Mouse (Mus musculus): ENCODE results near the gene Hsd11b2. TPM values are rescaled to one million over a fixed set of nuclear protein-coding genes. Genes with fewer than 3 reads are reported as not detected.

Hsd11b2 gene
- polyA plus RNA-seq, 1 experiment from 2014 or later: 16.9 TPM

DNA sequence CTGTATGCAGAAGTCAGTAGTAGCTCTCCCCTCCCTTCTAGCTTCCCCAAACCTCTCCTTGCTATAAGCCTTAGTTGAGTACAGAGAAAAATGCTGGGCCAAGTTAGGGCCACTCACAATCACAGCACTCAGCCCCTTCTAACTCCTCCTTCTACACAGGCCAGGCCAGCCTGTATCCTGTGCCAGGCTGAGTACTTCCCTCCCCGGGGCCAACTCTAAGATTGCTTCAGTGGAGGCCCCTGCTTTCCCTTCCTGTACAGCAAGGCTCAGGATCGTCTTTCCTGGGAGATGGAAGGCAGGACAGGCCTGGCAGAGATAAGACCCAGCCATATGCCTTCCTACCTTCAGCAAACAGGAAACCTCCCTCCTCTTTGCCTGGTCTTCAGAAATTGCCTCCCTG lies 14.9 kb downstream of the Hsd11b2 start:
- H3K27ac ChIP-seq: 0 out of 2 replicates have a peak overlapping the region, but pooled peaks have one; percentile 27
- no peaks in the 10 kb centered on the region for H3K9me3 ChIP-seq
- H3K9ac ChIP-seq (replicated peaks): no peak overlapping the region; the same call in 1 of the 2 replicates
- peaks cover 63% of the 10 kb centered on the region for H3K36me3 ChIP-seq
- no peaks in the 10 kb centered on the region for H3K27me3 ChIP-seq
- no peak overlapping the region for H3K4me3 ChIP-seq (replicated peaks)
- ATAC-seq: peak; percentile 51; the same call in 1 of the 2 replicates
- H3K4me2 ChIP-seq (replicated peaks): no peak overlapping the region
- 36% methylated on average over 2 of the region's 2 CpGs for WGBS
- H3K4me1 ChIP-seq (replicated peaks): peaks cover 17% of the 10 kb centered on the region

DNA sequence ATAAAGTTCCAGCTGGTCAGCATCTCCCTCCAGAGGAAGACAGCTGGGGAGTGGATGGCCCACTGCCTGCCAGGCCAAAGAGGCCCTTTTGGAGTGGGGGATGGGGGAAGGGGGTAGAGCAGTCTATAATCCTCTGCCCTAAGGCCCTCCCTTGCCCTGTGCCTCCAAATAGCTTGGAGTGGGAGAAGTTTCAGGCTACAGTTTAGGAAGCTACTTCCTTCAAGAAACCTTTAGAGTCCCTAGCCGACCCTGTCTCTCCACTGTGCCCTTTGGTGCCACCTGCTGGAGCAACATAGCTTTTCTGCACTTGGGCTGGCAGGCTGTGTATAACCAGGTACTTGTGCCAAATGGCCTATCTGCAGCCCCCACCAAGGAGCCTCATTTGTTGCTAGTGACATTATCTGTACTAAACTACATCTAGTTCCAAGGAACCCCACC lies 15.4 kb downstream of the Hsd11b2 start:
- Histone ChIP-seq H3K9me3 (no peaks in the 10 kb centered on the region), H3K27ac (no peak overlapping the region), H3K4me1 (replicated peaks) (peaks cover 17% of the 10 kb centered on the region), H3K4me3 (replicated peaks) (no peak overlapping the region), H3K27me3 (no peaks in the 10 kb centered on the region), H3K4me2 (replicated peaks) (no peak overlapping the region), H3K9ac (replicated peaks) (no peak overlapping the region; the same call in 1 of the 2 replicates), H3K36me3 (peaks cover 63% of the 10 kb centered on the region)
- peak; percentile 71 for ATAC-seq
- 0% methylated on average over 1 of the region's 1 CpGs for WGBS

DNA sequence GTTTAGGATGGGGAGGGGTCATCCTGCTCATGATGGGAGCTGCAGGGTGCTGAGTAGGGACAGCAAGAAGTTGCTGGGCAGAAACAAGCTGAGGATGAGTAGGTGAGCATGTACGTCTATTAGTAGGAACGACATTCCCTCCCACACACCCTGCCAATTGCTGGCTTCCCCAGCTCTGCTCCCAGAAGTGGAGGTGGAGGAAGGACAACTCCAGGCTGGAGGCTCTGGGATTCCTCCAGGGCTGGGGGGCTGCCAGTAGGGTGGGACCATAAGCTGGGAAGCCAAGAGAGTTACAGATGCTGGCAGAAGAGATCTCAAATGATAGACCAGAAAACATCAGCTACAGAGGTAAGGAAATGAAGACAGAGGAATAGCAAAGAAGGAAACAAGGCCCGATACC lies 18.0 kb downstream of the Hsd11b2 start:
- ATAC-seq: no peak
- no peak overlapping the region for H3K27ac ChIP-seq
- no peaks in the 10 kb centered on the region for H3K27me3 ChIP-seq
- no peaks in the 10 kb centered on the region for H3K9me3 ChIP-seq
- no peak overlapping the region for H3K9ac ChIP-seq (replicated peaks)
- no peak overlapping the region for H3K4me2 ChIP-seq (replicated peaks)
- H3K4me3 ChIP-seq (replicated peaks): no peak overlapping the region
- WGBS: 94% methylated on average over 3 of the region's 3 CpGs
- H3K4me1 ChIP-seq (replicated peaks): peaks cover 8% of the 10 kb centered on the region
- H3K36me3 ChIP-seq: peaks cover 56% of the 10 kb centered on the region

DNA sequence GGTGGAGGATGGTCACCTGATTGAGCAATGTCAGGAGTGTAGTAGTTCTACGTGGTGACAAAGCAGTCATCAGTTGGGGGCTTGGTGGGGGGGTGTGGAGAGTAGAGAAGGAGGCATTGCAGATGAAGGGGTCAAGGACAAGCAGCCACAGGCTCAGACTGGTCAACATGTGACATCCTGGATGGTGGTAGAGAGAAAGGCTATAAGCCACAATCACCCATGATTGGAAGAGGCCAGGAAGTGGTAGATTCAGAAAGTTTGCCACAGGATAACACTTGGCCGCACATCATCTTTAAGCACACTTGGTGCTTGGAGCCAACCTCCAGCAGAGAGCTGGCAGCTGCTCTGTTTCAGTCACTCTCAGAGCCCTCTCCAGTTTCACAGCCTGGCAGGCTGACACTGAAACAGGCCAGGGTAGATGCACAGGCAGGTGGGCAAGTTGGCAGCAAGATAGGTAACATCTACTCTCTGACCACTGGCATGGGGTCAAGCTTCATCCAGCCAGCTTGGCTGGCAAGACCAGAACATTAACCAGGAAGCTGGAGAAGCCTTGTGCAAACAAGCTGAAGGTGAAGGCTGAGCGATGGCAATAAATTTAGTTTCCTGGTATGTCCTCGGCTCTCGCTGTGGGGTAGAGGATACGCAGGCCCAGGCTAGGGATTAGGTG lies 18.6 kb downstream of the Hsd11b2 start:
- peaks cover 62% of the 10 kb centered on the region for H3K36me3 ChIP-seq
- 94% methylated on average over 6 of the region's 6 CpGs for WGBS
- no peaks in the 10 kb centered on the region for H3K27me3 ChIP-seq
- no peak for ATAC-seq
- no peaks in the 10 kb centered on the region for H3K9me3 ChIP-seq
- no peak overlapping the region for H3K27ac ChIP-seq
- H3K4me2 ChIP-seq (replicated peaks): no peak overlapping the region
- H3K9ac ChIP-seq (replicated peaks): no peak overlapping the region
- H3K4me1 ChIP-seq (replicated peaks): peaks cover 8% of the 10 kb centered on the region
- H3K4me3 ChIP-seq (replicated peaks): no peak overlapping the region

DNA sequence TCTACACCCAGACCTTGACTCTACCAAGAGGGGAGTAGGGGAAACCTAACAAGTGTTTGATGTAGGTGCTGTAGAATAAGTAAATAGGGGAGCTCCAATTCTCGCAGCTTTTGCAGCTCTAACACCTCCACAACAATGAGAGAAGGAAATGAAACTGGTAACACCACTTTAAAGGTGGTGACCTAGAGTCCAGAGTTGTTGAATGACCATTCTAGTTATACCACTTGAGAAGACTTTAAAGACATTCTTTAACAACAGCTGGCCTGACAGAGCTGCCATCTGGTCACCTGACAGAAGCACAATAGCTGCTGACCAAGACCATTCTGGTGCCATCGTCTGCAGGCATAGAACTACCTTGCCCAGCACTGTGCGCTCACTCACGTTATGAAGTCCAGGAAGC lies 20.4 kb downstream of the Hsd11b2 start:
- no peaks in the 10 kb centered on the region for H3K9me3 ChIP-seq
- 90% methylated on average over 4 of the region's 4 CpGs for WGBS
- no peak overlapping the region for H3K9ac ChIP-seq (replicated peaks)
- H3K27me3 ChIP-seq: no peaks in the 10 kb centered on the region
- no peak overlapping the region for H3K4me2 ChIP-seq (replicated peaks)
- H3K4me1 ChIP-seq (replicated peaks): 0 out of 2 replicates have a peak, but pooled peaks cover under 1% of the 10 kb centered on the region
- ATAC-seq: no peak
- no peak overlapping the region for H3K4me3 ChIP-seq (replicated peaks)
- peaks cover 62% of the 10 kb centered on the region for H3K36me3 ChIP-seq
- no peak overlapping the region for H3K27ac ChIP-seq

DNA sequence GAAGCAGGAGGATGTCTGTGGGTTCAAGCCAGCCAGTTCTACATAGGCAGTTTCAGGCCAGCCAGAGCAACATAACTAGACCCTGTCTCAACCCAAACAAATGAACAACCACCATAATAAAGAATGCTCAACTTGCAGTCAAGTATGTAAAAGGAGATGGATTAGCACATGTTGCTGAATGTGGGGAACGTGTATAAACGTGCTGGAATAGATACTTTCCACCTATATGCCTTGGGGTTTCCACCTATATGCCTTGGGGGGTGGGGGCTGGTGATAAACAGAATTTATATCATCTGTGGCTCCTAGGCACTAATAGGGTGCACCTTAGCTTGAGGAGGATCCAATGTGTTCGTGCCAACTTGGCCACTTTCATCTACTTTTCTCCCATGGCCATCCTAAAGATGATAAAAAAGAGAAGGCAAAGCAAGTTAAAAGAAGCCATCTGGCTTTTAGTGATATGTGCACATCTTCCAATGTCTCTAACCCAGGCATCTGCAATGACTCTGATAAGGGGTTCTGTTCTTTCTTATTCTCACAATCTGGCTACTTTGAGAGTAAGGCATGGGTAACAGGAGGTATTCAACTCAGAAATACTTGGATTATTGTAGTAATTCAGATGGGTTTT lies 23.6 kb downstream of the Hsd11b2 start:
- Histone ChIP-seq H3K9me3 (no peaks in the 10 kb centered on the region), H3K9ac (replicated peaks) (no peak overlapping the region), H3K4me3 (replicated peaks) (no peak overlapping the region), H3K27ac (no peak overlapping the region), H3K36me3 (peaks cover 37% of the 10 kb centered on the region), H3K4me1 (replicated peaks) (peaks cover 16% of the 10 kb centered on the region; the same call in 1 of the 2 replicates), H3K27me3 (no peaks in the 10 kb centered on the region), H3K4me2 (replicated peaks) (no peak overlapping the region)
- no peak for ATAC-seq
- 86% methylated on average over 3 of the region's 3 CpGs for WGBS

DNA sequence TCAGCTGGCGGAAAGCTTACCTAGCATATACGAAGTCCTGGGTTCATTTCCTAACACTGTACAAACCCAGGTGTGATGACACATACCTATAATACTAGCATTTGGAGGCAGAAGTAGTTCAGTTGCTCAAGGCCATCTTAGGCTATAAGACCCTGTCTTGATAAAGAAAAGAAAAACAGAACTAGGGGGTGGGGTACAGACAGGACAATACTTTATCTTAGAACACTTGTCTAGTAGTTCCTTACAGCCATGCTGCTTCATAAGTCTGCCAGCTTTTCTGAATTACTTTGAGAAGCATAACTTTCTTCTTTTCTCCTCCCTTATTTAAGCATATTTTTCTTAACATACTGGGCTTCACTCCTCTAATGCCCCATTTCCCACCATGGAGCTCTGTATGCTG lies 24.3 kb downstream of the Hsd11b2 start:
- no peaks in the 10 kb centered on the region for H3K9me3 ChIP-seq
- WGBS: 95% methylated on average over 2 of the region's 2 CpGs
- H3K4me3 ChIP-seq (replicated peaks): no peak overlapping the region
- peaks cover 31% of the 10 kb centered on the region for H3K36me3 ChIP-seq
- H3K9ac ChIP-seq (replicated peaks): no peak overlapping the region
- no peak overlapping the region for H3K4me2 ChIP-seq (replicated peaks)
- H3K4me1 ChIP-seq (replicated peaks): peaks cover 16% of the 10 kb centered on the region; the same call in 1 of the 2 replicates
- H3K27ac ChIP-seq: no peak overlapping the region
- no peaks in the 10 kb centered on the region for H3K27me3 ChIP-seq
- no peak for ATAC-seq

DNA sequence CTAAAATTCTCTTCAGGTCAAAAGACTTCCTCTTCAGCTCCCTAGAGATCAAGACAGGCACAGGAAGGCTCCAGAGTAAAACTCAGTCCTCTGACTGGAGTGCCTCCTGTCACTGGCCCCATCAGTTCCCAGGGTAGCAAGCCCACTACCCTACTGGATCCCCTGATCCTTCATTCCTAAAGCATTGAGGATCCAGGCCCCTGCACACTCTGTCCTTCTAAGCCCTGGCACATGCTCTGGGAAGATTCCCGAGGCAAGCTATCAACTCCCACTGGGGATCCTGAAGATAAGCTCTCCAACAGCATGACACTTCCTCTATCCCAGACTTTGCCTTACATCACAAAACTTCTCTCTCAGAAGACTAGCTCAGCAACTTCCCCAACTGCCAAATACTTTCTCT lies 25.1 kb downstream of the Hsd11b2 start:
- no peaks in the 10 kb centered on the region for H3K27me3 ChIP-seq
- no peak overlapping the region for H3K4me2 ChIP-seq (replicated peaks)
- H3K9ac ChIP-seq (replicated peaks): no peak overlapping the region
- WGBS: 33% methylated on average over 1 of the region's 1 CpGs
- H3K4me3 ChIP-seq (replicated peaks): no peak overlapping the region
- H3K36me3 ChIP-seq: peaks cover 22% of the 10 kb centered on the region
- no peak for ATAC-seq
- H3K9me3 ChIP-seq: no peaks in the 10 kb centered on the region
- no peak overlapping the region for H3K27ac ChIP-seq
- peaks cover 16% of the 10 kb centered on the region; the same call in 1 of the 2 replicates for H3K4me1 ChIP-seq (replicated peaks)

DNA sequence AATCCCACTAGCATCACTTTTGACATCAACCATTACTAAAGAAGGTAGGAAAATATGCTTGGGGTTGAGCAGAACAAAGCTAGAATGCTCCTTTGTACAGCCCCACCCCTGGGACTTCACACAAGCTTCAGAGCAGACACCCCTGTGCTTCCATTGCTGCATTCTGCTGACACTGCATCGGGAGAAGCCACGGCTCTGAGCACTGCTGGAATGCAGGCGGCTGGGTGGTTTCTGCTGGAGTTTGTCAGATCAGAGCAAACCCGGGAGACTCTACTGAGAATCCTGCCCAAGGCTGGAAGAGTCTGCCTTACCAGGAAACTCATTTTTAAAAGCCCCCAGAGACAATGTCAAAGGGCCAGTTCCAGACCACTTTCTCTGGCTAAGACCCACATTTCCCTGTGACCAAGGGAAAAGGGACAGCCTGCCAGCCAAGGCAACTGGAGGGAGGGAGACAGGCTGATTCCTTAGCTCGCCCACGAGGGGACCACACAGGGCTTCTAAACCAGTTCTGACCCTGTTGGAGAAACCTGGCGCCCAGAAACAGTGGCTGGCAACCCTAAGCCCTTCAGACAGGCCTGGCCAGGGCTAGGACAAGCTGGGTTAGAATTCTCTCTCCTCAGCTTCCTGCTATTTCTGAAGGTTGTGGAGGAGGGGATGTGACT lies 26.1 kb downstream of the Hsd11b2 start:
- Histone ChIP-seq H3K9me3 (no peaks in the 10 kb centered on the region), H3K27ac (no peak overlapping the region), H3K4me1 (replicated peaks) (peaks cover 16% of the 10 kb centered on the region; the same call in 1 of the 2 replicates), H3K9ac (replicated peaks) (no peak overlapping the region), H3K4me2 (replicated peaks) (no peak overlapping the region), H3K36me3 (peaks cover 13% of the 10 kb centered on the region), H3K4me3 (replicated peaks) (no peak overlapping the region), H3K27me3 (no peaks in the 10 kb centered on the region)
- 67% methylated on average over 7 of the region's 7 CpGs for WGBS
- no peak for ATAC-seq

DNA sequence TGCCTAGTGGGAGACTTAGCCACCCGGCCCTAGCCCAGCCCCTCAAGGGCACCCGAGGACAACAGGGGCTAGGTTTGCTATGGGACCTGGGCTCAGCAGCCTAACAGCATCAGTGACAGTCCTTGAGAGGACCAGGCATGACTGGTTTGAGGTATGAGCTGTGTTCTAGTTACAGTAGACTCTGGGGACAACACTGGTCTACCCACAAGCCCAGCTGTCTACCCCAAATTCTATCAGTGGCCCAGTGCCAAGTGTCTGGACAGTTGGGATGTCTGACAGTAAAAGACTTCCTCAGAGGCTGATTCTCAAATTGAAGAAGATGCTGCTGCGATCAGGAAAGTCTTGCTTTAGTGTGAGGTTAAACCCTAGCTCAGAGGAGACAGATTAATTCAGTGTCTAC lies 26.7 kb downstream of the Hsd11b2 start:
- no peak overlapping the region for H3K27ac ChIP-seq
- ATAC-seq: no peak
- H3K4me3 ChIP-seq (replicated peaks): no peak overlapping the region
- H3K9ac ChIP-seq (replicated peaks): no peak overlapping the region
- H3K36me3 ChIP-seq: peaks cover 18% of the 10 kb centered on the region
- H3K4me1 ChIP-seq (replicated peaks): peaks cover 16% of the 10 kb centered on the region; the same call in 1 of the 2 replicates
- H3K4me2 ChIP-seq (replicated peaks): no peak overlapping the region
- no peaks in the 10 kb centered on the region for H3K27me3 ChIP-seq
- no peaks in the 10 kb centered on the region for H3K9me3 ChIP-seq
- WGBS: 83% methylated on average over 3 of the region's 3 CpGs

DNA sequence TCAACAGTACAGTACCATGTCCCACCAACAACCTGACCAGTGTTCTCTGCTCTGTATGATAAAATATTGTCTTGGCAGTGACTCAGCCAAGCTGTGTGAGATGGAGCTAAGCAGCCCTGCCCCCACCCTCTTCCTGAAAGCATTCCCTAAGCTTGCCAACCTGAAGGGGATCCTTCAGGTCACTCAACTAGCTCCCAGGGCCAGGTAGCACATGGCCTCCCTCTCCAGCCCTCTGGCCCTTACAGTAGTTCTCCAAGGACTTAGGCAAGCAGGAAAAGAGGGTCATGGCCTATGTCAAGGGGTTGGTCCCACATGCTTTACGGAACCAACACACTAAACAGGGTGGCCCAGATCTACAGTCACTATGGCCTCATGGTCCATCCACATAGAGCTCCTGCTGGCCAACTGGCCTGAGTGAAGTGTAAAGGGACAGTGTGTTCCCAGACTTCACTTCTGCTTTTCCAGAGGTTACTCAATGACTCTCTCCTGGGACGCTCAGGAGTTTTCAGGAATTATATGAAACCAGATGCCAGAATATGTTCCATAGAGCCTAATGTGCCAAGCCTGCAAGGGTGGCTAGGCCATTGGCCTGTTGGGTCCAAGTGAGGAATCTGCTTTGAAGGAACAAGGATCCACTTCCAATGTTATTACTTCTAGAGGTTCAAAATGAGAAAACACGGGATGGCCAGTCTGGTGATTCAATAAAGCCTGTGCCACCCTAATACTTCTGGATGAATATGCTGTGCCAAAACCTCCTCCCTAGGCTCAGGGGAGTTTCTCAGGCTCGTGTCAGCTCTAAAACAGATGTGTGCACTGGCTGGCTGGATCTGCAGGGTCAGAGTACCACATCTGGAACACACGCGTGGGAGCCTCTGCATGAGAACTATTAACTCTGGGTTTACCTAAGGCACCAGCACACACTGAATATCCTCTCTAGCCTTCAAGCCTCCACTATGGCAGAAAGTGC lies 28.1 kb downstream of the Hsd11b2 start:
- 88% methylated on average over 6 of the region's 6 CpGs for WGBS

More for the DNA sequence above, 28.1 kb downstream of the Hsd11b2 start:
- Histone ChIP-seq H3K4me3 (replicated peaks) (no peak overlapping the region), H3K9me3 (no peaks in the 10 kb centered on the region), H3K4me2 (replicated peaks) (no peak overlapping the region), H3K9ac (replicated peaks) (no peak overlapping the region), H3K27ac (no peak overlapping the region), H3K4me1 (replicated peaks) (peaks cover 16% of the 10 kb centered on the region; the same call in 1 of the 2 replicates), H3K27me3 (no peaks in the 10 kb centered on the region), H3K36me3 (peaks cover 18% of the 10 kb centered on the region)
- ATAC-seq: no peak

Measured in midbrain, embryonic 13.5 days (tissue).